Mouse (Mus musculus) ES-Bruce4 (cell line): ENCODE data around the gene Nrxn1. TPM values are rescaled to one million over a fixed set of nuclear protein-coding genes. Genes with fewer than 3 reads are reported as not detected.

Experiments
- H3K27ac ChIP-seq: 2 replicates; pipeline ENCODE4 v1.5.1; 2012; ENCODE audit warnings: low read length, inconsistent platforms; ENCODE audit not compliant: insufficient read depth
- H3K27me3 ChIP-seq: 2 replicates; pipeline ENCODE4 v1.6.1; 2012; ENCODE audit warnings: mild to moderate bottlenecking, low read length, inconsistent platforms; ENCODE audit not compliant: control insufficient read depth, poor library complexity, insufficient read depth, severe bottlenecking
- H3K36me3 ChIP-seq: 2 replicates; pipeline ENCODE4 v1.6.1; 2012; ENCODE audit warnings: inconsistent platforms, mild to moderate bottlenecking, low read length, moderate library complexity; ENCODE audit not compliant: control insufficient read depth, poor library complexity, insufficient read depth, severe bottlenecking
- H3K4me1 ChIP-seq: one replicate; pipeline ENCODE4 v1.8.1; 2011; ENCODE audit warnings: low read length; ENCODE audit not compliant: control insufficient read depth, insufficient read depth
- H3K4me3 ChIP-seq: 2 replicates; pipeline ENCODE4 v1.5.1; 2011; ENCODE audit warnings: low read depth, mild to moderate bottlenecking, low read length
- H3K9ac ChIP-seq: 2 replicates; pipeline ENCODE4 v1.6.1; 2012; ENCODE audit warnings: low read depth, mild to moderate bottlenecking, inconsistent platforms; ENCODE audit not compliant: poor library complexity, severe bottlenecking
- H3K9me3 ChIP-seq: replicated peaks from 2 replicates; pipeline ENCODE4 v1.6.1; 2012; ENCODE audit warnings: mild to moderate bottlenecking, low read length, inconsistent platforms; ENCODE audit not compliant: control insufficient read depth, poor library complexity, insufficient read depth, severe bottlenecking
- CTCF ChIP-seq: IDR thresholded peaks from one replicate; pipeline ENCODE4 v1.8.1; 2011; ENCODE audit warnings: low read depth, low read length
- EP300 ChIP-seq: IDR thresholded peaks from 2 replicates; pipeline ENCODE4 v1.6.1; 2011; ENCODE audit warnings: low read depth, low read length; ENCODE audit not compliant: insufficient read depth
- POLR2A ChIP-seq: IDR thresholded peaks from one replicate; pipeline ENCODE4 v1.8.1; 2011; ENCODE audit warnings: low read length; ENCODE audit not compliant: insufficient read depth
- polyA plus RNA-seq: library from polyadenylated mRNA; stranded (reverse); fragments of >200 nt; gene quantifications from 2 replicates; pipeline ENCODE4 v1.2.4, GENCODE M21; 2011; ENCODE audit warnings: low read depth; ENCODE audit not compliant: missing spikeins, insufficient read depth, insufficient read length

Gene Nrxn1
- polyA plus RNA-seq, 1 experiment: 5.6 TPM

DNA sequence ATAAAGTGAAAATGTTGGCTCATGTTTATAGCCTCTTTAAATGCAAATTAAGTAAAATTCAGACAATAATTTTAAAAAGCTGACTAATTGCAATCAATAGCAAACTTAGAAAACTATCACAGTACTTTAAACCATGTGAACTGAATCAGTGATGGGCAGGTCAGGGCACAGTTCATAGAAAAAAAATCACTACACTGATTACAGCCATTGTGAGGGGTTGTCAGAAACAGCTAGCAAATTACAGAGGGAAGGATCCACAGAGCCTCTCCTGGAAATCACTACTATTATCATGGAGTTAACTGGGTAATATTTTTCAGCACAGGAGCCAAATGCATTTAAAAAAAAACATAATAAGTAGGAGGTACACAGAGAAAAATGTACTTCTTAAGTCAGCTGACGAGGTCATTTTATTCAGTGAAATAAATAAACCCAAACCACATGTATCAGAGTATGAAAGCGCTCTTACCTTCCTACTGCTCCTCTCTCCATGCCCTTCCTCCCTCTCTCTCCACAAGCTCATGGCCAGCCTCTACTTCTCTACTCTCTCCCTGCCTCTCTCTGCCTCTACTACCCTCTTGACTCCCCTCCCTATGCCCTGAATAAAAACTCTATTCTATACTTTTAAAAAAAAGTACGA, 304.3 kb downstream of the Nrxn1 start:
- no peak overlapping the region for H3K4me3 ChIP-seq
- H3K36me3 ChIP-seq: no peaks in the 10 kb centered on the region
- H3K9me3 ChIP-seq: no peaks in the 10 kb centered on the region
- no peak overlapping the region for H3K9ac ChIP-seq
- H3K27me3 ChIP-seq: no peaks in the 10 kb centered on the region; the same call in 1 of the 2 replicates
- TF ChIP-seq POLR2A (no peak), EP300 (no peak), CTCF (no peak)
- no peak overlapping the region for H3K27ac ChIP-seq
- H3K4me1 ChIP-seq: no peaks in the 10 kb centered on the region

GRCm38 (mm10) chr17:90788040-90788439, 304.8 kb downstream of the Nrxn1 start:
- H3K4me3 ChIP-seq: no peak overlapping the region
- H3K27ac ChIP-seq: no peak overlapping the region
- no peaks in the 10 kb centered on the region for H3K4me1 ChIP-seq
- TF ChIP-seq POLR2A (no peak), CTCF (no peak), EP300 (no peak)
- H3K9ac ChIP-seq: no peak overlapping the region
- no peaks in the 10 kb centered on the region for H3K9me3 ChIP-seq
- H3K27me3 ChIP-seq: no peaks in the 10 kb centered on the region; the same call in 1 of the 2 replicates
- no peaks in the 10 kb centered on the region for H3K36me3 ChIP-seq

DNA sequence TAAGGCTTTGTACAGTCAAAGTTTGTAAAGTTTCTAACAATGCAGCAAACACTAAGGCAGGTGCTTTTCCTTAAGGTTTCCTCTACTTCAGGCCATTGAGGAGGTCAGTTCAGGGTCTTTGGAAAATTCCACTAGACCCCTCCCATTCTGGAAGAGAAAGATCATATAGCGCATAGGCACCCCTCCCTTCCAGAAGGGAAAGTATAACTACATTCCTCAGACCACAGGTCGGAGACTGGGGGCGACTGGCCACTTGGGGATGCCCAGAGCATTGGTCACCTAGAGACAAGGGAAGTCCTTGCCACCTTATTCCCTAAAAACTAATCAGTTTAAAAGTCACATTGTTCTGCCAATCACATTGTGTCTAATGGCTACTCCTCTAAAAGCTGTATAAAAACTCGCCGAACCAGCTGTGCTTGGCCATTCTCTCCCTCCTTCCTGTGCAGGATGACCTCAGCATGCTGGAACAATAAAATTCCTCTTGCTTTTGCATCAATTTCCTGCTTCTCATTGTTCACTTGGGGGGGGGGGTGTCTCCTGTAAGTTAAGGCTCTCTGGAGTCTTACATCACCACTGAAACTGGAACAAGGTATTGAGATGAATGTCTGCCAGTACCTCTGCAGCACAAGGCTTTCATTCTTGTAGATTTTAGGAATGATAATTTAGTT, 305.6 kb downstream of the Nrxn1 start:
- TF ChIP-seq CTCF: no peak
- TF ChIP-seq EP300: no peak
- TF ChIP-seq POLR2A: no peak
- no peaks in the 10 kb centered on the region; the same call in 1 of the 2 replicates for H3K27me3 ChIP-seq
- no peaks in the 10 kb centered on the region for H3K4me1 ChIP-seq
- H3K4me3 ChIP-seq: no peak overlapping the region
- H3K9ac ChIP-seq: no peak overlapping the region
- H3K27ac ChIP-seq: no peak overlapping the region
- no peaks in the 10 kb centered on the region for H3K9me3 ChIP-seq
- H3K36me3 ChIP-seq: no peaks in the 10 kb centered on the region

DNA sequence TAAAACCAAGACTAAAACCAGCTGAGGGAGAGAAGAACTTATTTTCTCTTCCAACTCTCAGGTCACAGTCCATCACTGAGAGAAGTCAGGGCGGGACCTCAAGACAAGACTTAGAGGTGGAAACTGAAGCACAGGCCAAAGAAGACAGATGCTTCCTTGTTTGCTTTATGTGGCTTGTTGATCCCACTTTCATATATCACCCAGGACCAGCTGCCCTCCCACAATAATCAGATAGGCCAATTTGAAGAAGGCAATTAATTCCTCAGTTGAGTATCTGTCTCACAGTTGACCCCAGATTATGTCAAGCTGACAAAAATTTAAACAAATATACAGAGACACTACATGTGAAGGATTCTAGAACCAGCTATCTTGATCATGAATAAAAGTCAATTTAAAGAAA, 312.4 kb downstream of the Nrxn1 start:
- Histone ChIP-seq H3K9me3 (no peaks in the 10 kb centered on the region), H3K4me3 (no peak overlapping the region), H3K36me3 (no peaks in the 10 kb centered on the region), H3K27me3 (no peaks in the 10 kb centered on the region), H3K9ac (no peak overlapping the region), H3K4me1 (no peaks in the 10 kb centered on the region), H3K27ac (no peak overlapping the region)
- no peak for TF ChIP-seq CTCF
- TF ChIP-seq EP300: no peak
- TF ChIP-seq POLR2A: no peak

GRCm38 (mm10) chr17:90775397-90775796, 317.5 kb downstream of the Nrxn1 start:
- Histone ChIP-seq H3K9me3 (no peaks in the 10 kb centered on the region), H3K27ac (no peak overlapping the region), H3K36me3 (no peaks in the 10 kb centered on the region), H3K4me3 (no peak overlapping the region), H3K27me3 (no peaks in the 10 kb centered on the region), H3K9ac (no peak overlapping the region), H3K4me1 (no peaks in the 10 kb centered on the region)
- no peak for TF ChIP-seq EP300
- TF ChIP-seq POLR2A: no peak
- TF ChIP-seq CTCF: no peak

GRCm38 (mm10) chr17:90773233-90773632, 319.6 kb downstream of the Nrxn1 start:
- Histone ChIP-seq H3K9ac (no peak overlapping the region), H3K9me3 (no peaks in the 10 kb centered on the region), H3K27ac (no peak overlapping the region), H3K36me3 (no peaks in the 10 kb centered on the region), H3K4me1 (no peaks in the 10 kb centered on the region), H3K27me3 (no peaks in the 10 kb centered on the region), H3K4me3 (no peak overlapping the region)
- TF ChIP-seq CTCF (no peak), POLR2A (no peak), EP300 (no peak)
